Mouse (Mus musculus) bone marrow, adult 2 months (tissue): ENCODE results near the gene Crygd.

ENCODE experiments used
- CTCF ChIP-seq: fragments of 200-500 bp; IDR thresholded peaks from 2 replicates; pipeline ENCODE4 v1.5.1; 2011; ENCODE audit warnings: low read length, control low read depth; ENCODE audit not compliant: control insufficient read depth, insufficient read depth
- POLR2A ChIP-seq: fragments of 200-500 bp; IDR thresholded peaks from 2 replicates; pipeline ENCODE4 v1.6.1; 2011; ENCODE audit warnings: low read depth, mild to moderate bottlenecking, control low read depth, low read length, borderline replicate concordance; ENCODE audit not compliant: control insufficient read depth

DNA sequence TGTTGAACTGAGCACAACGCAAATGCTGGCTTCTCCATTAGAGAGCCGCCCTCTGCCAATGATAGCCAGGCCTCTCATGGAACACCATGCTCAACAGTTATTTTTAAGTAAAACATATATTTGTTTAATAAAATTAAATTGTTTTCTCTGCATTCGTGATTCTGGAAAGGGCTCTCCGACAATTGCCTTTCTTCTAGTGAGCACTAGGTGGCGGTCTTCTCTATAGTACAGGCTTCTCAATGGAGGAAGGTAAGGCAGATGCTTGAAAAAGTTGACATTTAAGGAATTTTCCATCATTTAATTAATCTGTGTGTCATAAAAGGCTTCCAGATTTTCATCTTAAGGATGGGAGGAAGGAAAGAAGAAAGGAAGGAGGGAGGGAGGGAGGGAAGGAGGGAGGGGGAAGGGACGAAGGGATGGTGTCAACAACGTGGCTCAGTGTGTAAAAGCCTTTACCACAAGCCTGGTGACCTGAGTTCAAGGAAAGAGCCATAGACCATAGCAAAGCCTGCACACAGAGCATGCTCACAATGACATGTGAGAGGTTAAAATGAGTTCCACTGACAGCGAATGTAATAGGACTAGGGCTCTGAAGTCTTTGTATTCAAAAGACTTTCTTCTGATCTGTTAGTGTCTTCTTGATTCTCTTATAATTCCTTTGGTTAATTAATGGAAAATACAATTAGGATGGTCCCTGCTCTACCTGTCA is 16.7 kb downstream of the Crygd start:
- no peak for TF ChIP-seq POLR2A
- TF ChIP-seq CTCF, result no peak
